Mouse (Mus musculus) limb, embryonic 10.5 days (tissue): ENCODE measurements around the gene Sapcd2. TPM values are rescaled to one million over a fixed set of nuclear protein-coding genes. Genes with fewer than 3 reads are reported as not detected.
A peak's percentile ranks its signal among the peaks of the same experiment; 100 is the strongest.
"Not testable (repeated sequence)": the region's sequence is repeated elsewhere in the genome, so short reads cannot be mapped to it uniquely, and the experiment has no call there.

ENCODE experiments used
- DNase-seq: peaks from one replicate; pipeline ENCODE4 v3.0.0-alpha.2; 2017; ENCODE audit warnings: low spot score
- H3K27ac ChIP-seq: fragments of 300-500 bp; sonication (generic); 2 replicates; pipeline ENCODE4 v1.5.1; 2016; ENCODE audit warnings: mild to moderate bottlenecking
- H3K27me3 ChIP-seq: fragments of 300-500 bp; sonication (generic); 2 replicates; pipeline ENCODE4 v1.6.1; 2016; ENCODE audit warnings: low read depth, mild to moderate bottlenecking; ENCODE audit not compliant: poor library complexity, severe bottlenecking
- H3K36me3 ChIP-seq: fragments of 300-500 bp; sonication (generic); 2 replicates; pipeline ENCODE4 v1.6.1; 2016; ENCODE audit warnings: mild to moderate bottlenecking, moderate library complexity
- H3K4me1 ChIP-seq: fragments of 300-500 bp; sonication (generic); 2 replicates; pipeline ENCODE4 v1.6.1; 2016
- H3K4me3 ChIP-seq: fragments of 300-500 bp; sonication (generic); 2 replicates; pipeline ENCODE4 v1.5.1; 2016; ENCODE audit warnings: mild to moderate bottlenecking, moderate library complexity
- H3K9me3 ChIP-seq: fragments of 300-500 bp; sonication (generic); replicated peaks from 2 replicates; pipeline ENCODE4 v1.6.1; 2016; ENCODE audit warnings: mild to moderate bottlenecking
- WGBS: fragments of 180-500 bp; shearing (Covaris S2); methylation state at CpG from one replicate; pipeline ENCODE4 v1.1.7; 2016; 5-methylcytosine and 5-hydroxymethylcytosine counted together
- polyA plus RNA-seq: library from polyadenylated mRNA; unstranded; fragments of >200 nt; fragmentation: Nextera tagmentation; extraction: Ambion mirVana; gene quantifications from 2 replicates; pipeline ENCODE4 v1.2.1, GENCODE M21; 2016

Sapcd2 gene
- polyA plus RNA-seq, 1 experiment from 2014 or later: 88.3 TPM

- H3K9me3 ChIP-seq, H3K27ac ChIP-seq, H3K27me3 ChIP-seq, H3K4me1 ChIP-seq, H3K4me3 ChIP-seq, H3K36me3 ChIP-seq, DNase-seq: not testable (repeated sequence)
These were observed 41.3 kb downstream of the Sapcd2 start for GRCm38 (mm10) chr2:25413436-25413835.

DNA sequence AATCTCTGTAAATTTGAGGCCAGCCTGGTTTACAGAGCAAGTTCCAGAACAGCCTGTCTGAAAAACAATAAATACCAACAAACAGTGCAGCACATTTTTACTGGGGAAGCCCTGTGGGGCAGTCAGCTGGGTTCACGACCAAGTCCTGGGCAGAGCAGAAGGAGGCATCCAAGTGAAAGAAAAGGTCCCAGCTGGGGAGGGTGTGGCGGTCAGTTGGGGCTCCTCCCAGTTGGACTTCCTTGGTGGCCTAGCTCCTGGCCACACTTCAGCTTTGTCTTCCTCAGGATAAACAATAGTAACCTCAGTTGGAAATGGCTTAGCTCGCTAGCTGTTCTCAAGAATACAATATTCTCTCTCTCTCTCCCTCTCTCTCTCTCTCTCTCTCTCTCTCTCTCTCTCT is 45.3 kb downstream of the Sapcd2 start:
- Histone ChIP-seq H3K4me1 (no peaks in the 10 kb centered on the region), H3K27ac (no peak overlapping the region), H3K36me3 (no peaks in the 10 kb centered on the region), H3K4me3 (no peak overlapping the region), H3K9me3 (no peaks in the 10 kb centered on the region), H3K27me3 (peaks cover 9% of the 10 kb centered on the region)
- DNase-seq: no peak
- 39% methylated on average over 3 of the region's 3 CpGs for WGBS

DNA sequence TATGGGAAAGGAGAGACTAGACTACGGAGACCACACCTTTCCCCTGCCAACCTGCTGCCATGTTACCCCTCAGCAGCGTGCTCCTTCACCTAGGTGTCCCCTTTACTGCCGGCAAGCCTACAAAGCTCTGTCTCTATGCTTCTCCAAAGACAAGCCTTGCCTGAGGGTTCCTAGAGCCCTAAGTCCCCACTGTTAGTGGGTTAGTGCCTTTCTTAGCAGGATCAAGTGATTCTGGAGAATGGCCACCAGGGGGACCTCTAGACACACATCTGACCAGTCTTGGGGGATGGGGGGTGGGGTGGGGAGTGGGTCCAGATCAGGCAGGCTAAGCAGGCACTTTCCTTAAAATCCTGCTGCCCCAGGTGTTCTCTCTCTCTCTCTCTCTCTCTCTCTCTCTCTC is 49.8 kb downstream of the Sapcd2 start:
- 24% methylated on average over 3 of the region's 3 CpGs for WGBS

DNA sequence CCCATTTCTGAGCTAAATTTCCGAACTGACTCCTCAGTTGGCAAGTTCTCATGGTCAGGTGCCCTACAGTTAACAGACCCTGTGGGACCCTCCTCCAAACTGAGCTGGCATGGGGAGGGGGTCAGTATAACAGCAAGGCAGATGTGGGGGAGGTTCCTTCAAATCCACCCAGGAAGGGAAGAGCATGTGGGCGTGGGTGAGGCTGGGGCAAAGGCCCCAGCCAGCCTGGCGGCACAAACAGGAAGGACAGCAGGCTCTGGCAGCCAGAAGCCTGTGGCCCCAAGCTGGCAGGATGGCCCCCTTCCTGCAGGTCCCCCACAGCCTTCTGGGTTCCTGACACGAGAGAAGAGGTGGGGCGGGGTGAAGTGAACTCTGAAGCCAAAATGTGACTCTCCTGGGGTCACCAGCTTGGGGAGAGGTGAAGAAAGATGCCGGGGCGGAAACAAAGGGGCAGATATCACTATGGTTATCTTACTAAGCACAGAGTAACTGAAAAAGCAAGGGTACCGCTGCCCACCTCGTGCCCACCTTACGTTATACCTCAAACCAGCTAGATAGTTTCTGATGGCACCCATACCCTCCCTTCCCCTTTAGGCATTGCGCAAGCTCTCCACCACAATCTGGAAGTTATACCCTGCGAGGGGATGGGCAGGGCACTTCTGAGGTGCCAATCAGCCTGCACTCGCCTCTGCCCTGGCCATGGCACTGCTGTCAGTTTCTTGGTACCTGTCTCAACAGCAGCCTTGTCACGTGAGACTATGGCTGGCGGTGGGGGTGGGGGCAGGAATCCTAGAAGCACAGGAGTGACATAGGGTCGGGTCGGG is 50.7 kb downstream of the Sapcd2 start, which contains the start of gene Fut7:
Gene Fut7, plus strand, starts transcription at position 681 of the 824 bp plus-strand sequence.
- Histone ChIP-seq H3K4me1 (no peaks in the 10 kb centered on the region), H3K27ac (no peak within 1 kb of the TSS), H3K9me3 (no peaks in the 10 kb centered on the region), H3K4me3 (no peak within 1 kb of the TSS), H3K27me3 (peaks cover 54% of the 10 kb centered on the region), H3K36me3 (no peaks in the 10 kb centered on the region)
- DNase-seq: no peak
- WGBS: 69% methylated on average over 17 of the region's 17 CpGs

More for the DNA sequence above, 49.8 kb downstream of the Sapcd2 start:
- Histone ChIP-seq H3K4me3 (no peak overlapping the region), H3K36me3 (no peaks in the 10 kb centered on the region), H3K27ac (no peak overlapping the region), H3K9me3 (no peaks in the 10 kb centered on the region), H3K4me1 (no peaks in the 10 kb centered on the region), H3K27me3 (peaks cover 53% of the 10 kb centered on the region)
- peak; percentile 71 for DNase-seq

DNA sequence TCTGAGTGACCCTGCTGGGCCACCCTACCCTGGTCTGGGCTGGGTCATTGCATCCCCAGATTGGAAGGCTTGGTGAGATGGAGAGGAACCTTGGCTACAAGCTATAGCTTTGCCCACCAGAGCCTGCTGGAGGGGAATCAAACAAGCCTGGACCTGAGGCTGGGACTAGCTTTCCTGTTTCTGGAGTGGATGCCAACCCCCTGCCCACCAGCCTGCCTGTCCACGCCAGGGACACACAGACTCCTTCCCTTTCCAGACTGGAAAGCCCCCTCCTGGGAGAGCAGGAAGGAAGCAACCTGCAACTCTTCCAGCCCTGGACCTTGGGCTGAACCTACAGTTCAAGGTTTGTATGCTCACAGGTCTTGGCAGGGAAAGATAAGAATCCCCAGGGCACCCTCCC is 51.5 kb downstream of the Sapcd2 start:
- Histone ChIP-seq H3K27me3 (peaks cover 54% of the 10 kb centered on the region), H3K4me1 (peaks cover 6% of the 10 kb centered on the region; the same call in 1 of the 2 replicates), H3K27ac (no peak overlapping the region), H3K9me3 (no peaks in the 10 kb centered on the region), H3K4me3 (no peak overlapping the region), H3K36me3 (no peaks in the 10 kb centered on the region)
- DNase-seq: no peak
- 79% methylated on average over 1 of the region's 1 CpGs for WGBS

- no peaks in the 10 kb centered on the region for H3K9me3 ChIP-seq
- peaks cover 14% of the 10 kb centered on the region for H3K4me1 ChIP-seq
- WGBS: 49% methylated on average over 27 of the region's 27 CpGs
- no peak overlapping the region for H3K27ac ChIP-seq
- H3K36me3 ChIP-seq: no peaks in the 10 kb centered on the region
- peaks cover 71% of the 10 kb centered on the region for H3K27me3 ChIP-seq
- DNase-seq: no peak
- H3K4me3 ChIP-seq: no peak overlapping the region
These were observed 53.4 kb downstream of the Sapcd2 start for GRCm38 (mm10) chr2:25425481-25425880.

- WGBS: 37% methylated on average over 5 of the region's 5 CpGs
- peaks cover 82% of the 10 kb centered on the region for H3K27me3 ChIP-seq
- DNase-seq: peak; percentile 82
These were observed 54.6 kb downstream of the Sapcd2 start for GRCm38 (mm10) chr2:25426721-25427191.

GRCm38 (mm10) chr2:25427256-25427655 is 55.1 kb downstream of the Sapcd2 start:
- WGBS: 88% methylated on average over 5 of the region's 5 CpGs
- H3K27me3 ChIP-seq: peaks cover 79% of the 10 kb centered on the region
- no peak overlapping the region for H3K27ac ChIP-seq
- no peaks in the 10 kb centered on the region for H3K9me3 ChIP-seq
- H3K4me3 ChIP-seq: no peak overlapping the region
- H3K36me3 ChIP-seq: no peaks in the 10 kb centered on the region
- H3K4me1 ChIP-seq: peaks cover 20% of the 10 kb centered on the region
- no peak for DNase-seq

More at GRCm38 (mm10) chr2:25426721-25427191, 54.6 kb downstream of the Sapcd2 start:
- H3K9me3 ChIP-seq: no peaks in the 10 kb centered on the region
- H3K4me1 ChIP-seq: peaks cover 15% of the 10 kb centered on the region
- no peaks in the 10 kb centered on the region for H3K36me3 ChIP-seq
- H3K27ac ChIP-seq: no peak overlapping the region
- H3K4me3 ChIP-seq: no peak overlapping the region

Other genes with a start within 250 kb of the Sapcd2 start
- gene Nrarp, start 191.6 kb upstream of the Sapcd2 start, polyA plus RNA-seq: 7.9 and 10.3 TPM in 2 replicates
- gene Tor4a, start 175.4 kb upstream of the Sapcd2 start, polyA plus RNA-seq: 3.2 TPM in 2 replicates
- 129 and 137 TPM in 2 replicates for gene Nelfb, start 160.8 kb upstream of the Sapcd2 start, polyA plus RNA-seq
- gene Stpg3, start 157.7 kb upstream of the Sapcd2 start, polyA plus RNA-seq: 0.14 TPM in 1 of 2 replicates, not detected in the other
- 1.0 TPM in 1 of 2 replicates, not detected in the other for gene Fam166a, start 153.6 kb upstream of the Sapcd2 start, polyA plus RNA-seq
- gene Tubb4b, start 147.6 kb upstream of the Sapcd2 start, polyA plus RNA-seq: 597 and 608 TPM in 2 replicates
- gene Slc34a3, start 138.0 kb upstream of the Sapcd2 start, polyA plus RNA-seq: not detected in 2 replicates
- not detected in 2 replicates for gene Rnf224, start 135.5 kb upstream of the Sapcd2 start, polyA plus RNA-seq
- gene Rnf208, start 130.1 kb upstream of the Sapcd2 start, polyA plus RNA-seq: 3.8 and 5.7 TPM in 2 replicates
- 0.25 TPM in 1 of 2 replicates, not detected in the other for gene Cysrt1, start 129.9 kb upstream of the Sapcd2 start, polyA plus RNA-seq
- gene AL732309.1, start 125.5 kb upstream of the Sapcd2 start, polyA plus RNA-seq: 6.5 and 7.8 TPM in 2 replicates
- 14.5 and 18.4 TPM in 2 replicates for gene Tmem203, start 116.9 kb upstream of the Sapcd2 start, polyA plus RNA-seq
- 8.7 and 9.7 TPM in 2 replicates for gene Tprn, start 109.7 kb upstream of the Sapcd2 start, polyA plus RNA-seq
- 235 and 243 TPM in 2 replicates for gene Ssna1, start 99.9 kb upstream of the Sapcd2 start, polyA plus RNA-seq
- gene Anapc2, start 99.8 kb upstream of the Sapcd2 start, polyA plus RNA-seq: 138 and 153 TPM in 2 replicates
- gene Tmem210, start 84.2 kb upstream of the Sapcd2 start, polyA plus RNA-seq: not detected in 2 replicates
- not detected in 2 replicates for gene Lrrc26, start 82.4 kb upstream of the Sapcd2 start, polyA plus RNA-seq
- gene Grin1, start 53.1 kb upstream of the Sapcd2 start, polyA plus RNA-seq: 0.30 and 0.46 TPM in 2 replicates
- gene Man1b1, start 40.0 kb upstream of the Sapcd2 start, polyA plus RNA-seq: 42.6 and 54.6 TPM in 2 replicates
- gene Dpp7, start 16.0 kb upstream of the Sapcd2 start, polyA plus RNA-seq: 15.7 and 18.7 TPM in 2 replicates
- gene Uap1l1, start 6.6 kb upstream of the Sapcd2 start, polyA plus RNA-seq: 8.1 and 9.0 TPM in 2 replicates
- gene Entpd2, start 23.6 kb downstream of the Sapcd2 start, polyA plus RNA-seq: 0.19 TPM in 1 of 2 replicates, not detected in the other
- gene Npdc1, start 27.0 kb downstream of the Sapcd2 start, polyA plus RNA-seq: 5.7 and 8.1 TPM in 2 replicates
- not detected in 2 replicates for gene Fut7, start 50.9 kb downstream of the Sapcd2 start, polyA plus RNA-seq
- 2.8 and 4.4 TPM in 2 replicates for gene Abca2, start 56.4 kb downstream of the Sapcd2 start, polyA plus RNA-seq
- gene Clic3, start 84.5 kb downstream of the Sapcd2 start, polyA plus RNA-seq: 0.30 and 1.1 TPM in 2 replicates
- 10.0 and 14.6 TPM in 2 replicates for gene Paxx, start 88.8 kb downstream of the Sapcd2 start, polyA plus RNA-seq
- gene Ptgds, start 97.7 kb downstream of the Sapcd2 start, polyA plus RNA-seq: not detected in 2 replicates
- not detected in 2 replicates for gene Lcn12, start 121.6 kb downstream of the Sapcd2 start, polyA plus RNA-seq
- gene Fbxw5, start 128.4 kb downstream of the Sapcd2 start, polyA plus RNA-seq: 83.6 and 94.6 TPM in 2 replicates
- 6.1 and 7.0 TPM in 2 replicates for gene C8g, start 129.4 kb downstream of the Sapcd2 start, polyA plus RNA-seq
- gene Traf2, start 174.6 kb downstream of the Sapcd2 start, polyA plus RNA-seq: 46.1 and 46.2 TPM in 2 replicates
- 307 and 320 TPM in 2 replicates for gene Edf1, start 185.5 kb downstream of the Sapcd2 start, polyA plus RNA-seq
- 2.3 and 8.2 TPM in 2 replicates for gene Mamdc4, start 202.5 kb downstream of the Sapcd2 start, polyA plus RNA-seq
- gene Phpt1, start 202.9 kb downstream of the Sapcd2 start, polyA plus RNA-seq: 157 and 161 TPM in 2 replicates
- 0.06 and 0.08 TPM in 2 replicates for gene Ajm1, start 209.4 kb downstream of the Sapcd2 start, polyA plus RNA-seq
- gene Rabl6, start 236.2 kb downstream of the Sapcd2 start, polyA plus RNA-seq: 83.3 and 88.5 TPM in 2 replicates
- 0.13 TPM in 1 of 2 replicates, not detected in the other for gene Ccdc183, start 245.4 kb downstream of the Sapcd2 start, polyA plus RNA-seq
- gene Tmem141, start 249.7 kb downstream of the Sapcd2 start, polyA plus RNA-seq: 17.0 and 20.7 TPM in 2 replicates